Mouse (Mus musculus): ENCODE data around the gene Krtap21-1.

Krtap21-1 gene

GRCm38 (mm10) chr16:89403768-89404167 lies at the start of gene Krtap21-1:
Krtap21-1 (minus strand) TSS chr16:89403868.
- no peak for DNase-seq (ENCODE audit: low spot score)

- no peak for DNase-seq (ENCODE audit: low spot score)
Measured at GRCm38 (mm10) chr16:89429586-89429985, 25.9 kb upstream of the Krtap21-1 start.

- no peak for DNase-seq (ENCODE audit: low spot score)
Measured at GRCm38 (mm10) chr16:89425310-89425709, 21.6 kb upstream of the Krtap21-1 start.

- DNase-seq (ENCODE audit: low spot score): no peak
Measured at GRCm38 (mm10) chr16:89420011-89420410, 16.3 kb upstream of the Krtap21-1 start, which contains the start of gene Krtap6-2. Krtap6-2 (minus strand) TSS chr16:89420111.

GRCm38 (mm10) chr16:89416311-89416710 lies 12.6 kb upstream of the Krtap21-1 start:
- no peak for DNase-seq (ENCODE audit: low spot score)

GRCm38 (mm10) chr16:89410345-89411068 lies 6.8 kb upstream of the Krtap21-1 start:
- DNase-seq (ENCODE audit: low spot score): no peak

GRCm38 (mm10) chr16:89372734-89373461 lies 30.8 kb downstream of the Krtap21-1 start:
- no peak for DNase-seq (ENCODE audit: low spot score)
